Mouse (Mus musculus) kidney, postnatal 4 days (tissue): ENCODE measurements at regions not wholly inside any gene's neighbourhood (a gene's known extent, or its start where the extent isn't known, plus 50 kb on each side); places are given as distances from the start of the nearest gene placed in this dataset.

Experiments
- DNase-seq, 2 experiments: peaks; one replicate each; pipeline ENCODE4 v3.0.0; 2021; ENCODE audit warnings: mixed read lengths in 2 of 2

DNA sequence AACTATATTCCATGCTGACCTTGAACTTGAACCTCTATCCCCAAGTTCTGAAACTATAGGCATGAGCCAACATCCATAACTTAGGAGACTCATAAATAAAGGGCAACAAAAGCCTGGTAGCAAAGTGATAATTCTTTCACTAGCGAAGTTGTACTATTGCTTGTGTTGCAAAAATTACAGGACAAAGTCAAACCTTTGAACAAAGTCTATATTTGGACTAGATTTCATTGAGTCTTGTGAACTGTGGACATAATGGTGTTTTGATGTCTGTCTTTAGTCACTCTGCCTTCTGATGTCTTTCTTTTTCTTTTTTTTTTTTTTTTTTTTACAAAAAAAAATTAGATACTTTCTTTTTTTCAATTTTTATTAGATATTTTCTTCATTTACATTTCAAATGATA is 594.5 kb downstream of the Etv1 start:
- DNase-seq = no peak
